Mouse (Mus musculus): ENCODE data around the gene Mms19. TPM values are rescaled to one million over a fixed set of nuclear protein-coding genes. Genes with fewer than 3 reads are reported as not detected.
A peak's percentile ranks its signal among the peaks of the same experiment; 100 is the strongest.

The Mms19 gene
- polyA plus RNA-seq, 1 experiment from 2014 or later, result 41.1 TPM

DNA sequence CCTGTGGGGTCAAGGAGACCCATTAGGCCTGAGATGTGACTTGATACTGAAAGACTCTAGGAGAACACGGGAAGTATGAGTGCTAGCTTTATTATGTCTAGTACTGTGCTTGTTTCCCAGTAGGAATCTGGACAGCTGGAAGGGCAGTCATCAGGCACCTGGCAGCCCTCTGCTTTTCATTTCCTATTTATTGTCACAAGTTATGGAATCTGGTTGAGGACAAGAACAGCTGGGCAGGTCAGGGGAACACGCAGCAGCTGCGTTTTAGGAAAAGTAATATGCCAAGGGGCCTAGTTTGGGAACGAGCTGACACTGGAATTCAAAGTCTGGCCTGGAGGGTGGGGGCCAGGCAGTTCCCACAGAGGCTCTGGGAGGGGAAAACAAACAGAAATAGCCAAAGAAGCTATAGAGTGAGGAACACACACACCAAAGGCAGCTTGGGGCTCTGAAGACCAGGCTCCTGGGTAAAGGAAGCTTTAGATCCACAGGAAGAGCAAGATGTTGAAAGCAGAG, 19.5 kb upstream of the Mms19 start:
- 18% methylated on average over 4 of the region's 4 CpGs for WGBS
- no peak overlapping the region for H3K4me2 ChIP-seq (replicated peaks; ENCODE audit: low read depth, low read length)
- peak overlapping the region; percentile 79 for H3K27ac ChIP-seq (ENCODE audit: low read length)
- no peaks in the 10 kb centered on the region for H3K36me3 ChIP-seq (ENCODE audit: insufficient read depth, low read length)
- H3K27me3 ChIP-seq (ENCODE audit: insufficient read depth, low read length), result no peaks in the 10 kb centered on the region
- no peak overlapping the region for H3K4me3 ChIP-seq (ENCODE audit: low read length)
- no peak overlapping the region for H3K9ac ChIP-seq (replicated peaks; ENCODE audit: low read length)
- H3K9me3 ChIP-seq (ENCODE audit: low read length), result no peaks in the 10 kb centered on the region
- peak; percentile 28; the same call in 1 of the 2 replicates for ATAC-seq (ENCODE audit: low FRiP score, low TSS enrichment)
- H3K4me1 ChIP-seq (ENCODE audit: insufficient read depth, low read length), result peaks cover 55% of the 10 kb centered on the region

DNA sequence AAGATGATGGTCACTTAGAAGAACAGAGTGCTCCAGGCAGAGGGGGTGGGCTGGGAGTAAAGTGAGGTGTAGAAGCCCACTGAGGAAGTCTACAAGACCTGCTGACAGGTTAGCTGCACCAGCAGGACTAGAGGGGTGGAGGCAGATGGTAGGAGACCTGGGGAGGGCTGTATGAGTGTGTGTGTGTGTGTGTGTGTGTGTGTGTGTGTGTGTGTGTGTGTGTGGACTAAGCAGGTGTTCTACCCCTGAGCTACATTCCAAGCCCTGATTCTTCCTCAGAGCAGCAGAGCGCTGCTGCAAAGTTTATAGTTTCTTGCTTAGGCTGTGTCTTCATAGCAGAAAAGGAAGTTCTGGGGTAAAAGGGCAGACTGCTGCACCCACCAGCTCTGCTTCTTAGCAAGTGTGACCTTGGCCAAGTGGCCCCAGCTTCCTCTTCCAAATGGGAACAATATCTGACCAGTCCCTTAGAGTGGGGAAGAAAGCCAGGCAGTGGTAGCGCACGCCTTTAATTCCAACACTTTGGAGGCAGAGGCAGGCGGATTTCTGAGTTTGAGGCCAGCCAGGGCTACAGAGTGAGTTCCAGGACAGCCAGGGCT, 18.8 kb upstream of the Mms19 start:
- peaks cover 55% of the 10 kb centered on the region for H3K4me1 ChIP-seq (ENCODE audit: insufficient read depth, low read length)

DNA sequence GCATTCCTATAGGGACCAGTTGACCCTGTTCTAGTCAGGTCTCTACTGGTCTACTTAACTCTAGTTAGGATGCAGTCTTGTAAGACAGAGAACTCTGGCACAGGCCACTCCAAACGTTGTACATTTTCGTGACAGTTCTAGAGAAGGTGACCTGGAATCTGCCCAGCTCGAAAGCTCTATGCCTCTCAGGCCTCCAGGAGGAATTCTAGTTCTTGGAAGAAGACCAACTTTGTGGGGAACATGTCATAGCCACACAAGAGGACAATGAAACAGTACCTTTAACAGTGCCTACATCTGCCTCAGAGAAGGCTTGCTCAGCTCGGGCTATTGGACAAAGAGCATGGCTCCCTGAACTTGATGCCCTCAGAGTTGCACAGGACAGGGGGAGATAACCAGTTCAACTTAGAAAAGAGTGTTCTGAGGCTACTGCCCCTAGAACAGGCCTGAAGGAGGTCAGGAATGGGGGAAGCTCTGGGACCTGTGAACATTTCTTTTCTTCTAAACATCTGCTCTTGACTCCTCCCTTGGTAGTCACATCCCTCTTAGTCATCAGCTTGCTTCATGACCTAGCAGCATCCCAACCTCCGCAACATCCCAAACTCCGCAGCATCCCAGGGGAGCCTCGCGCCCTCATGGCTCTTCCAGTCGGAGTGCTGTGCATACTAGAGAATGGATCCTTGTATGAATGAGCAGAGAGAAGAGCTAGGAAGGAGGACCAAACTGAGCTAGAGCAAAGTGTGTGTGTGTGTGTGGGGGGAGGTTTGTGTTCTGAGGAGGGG, 18.0 kb upstream of the Mms19 start:
- Histone ChIP-seq H3K9me3 (ENCODE audit: low read length) (no peaks in the 10 kb centered on the region), H3K4me3 (ENCODE audit: low read length) (no peak overlapping the region), H3K36me3 (ENCODE audit: insufficient read depth, low read length) (no peaks in the 10 kb centered on the region), H3K27me3 (ENCODE audit: insufficient read depth, low read length) (no peaks in the 10 kb centered on the region), H3K4me2 (replicated peaks; ENCODE audit: low read depth, low read length) (no peak overlapping the region), H3K9ac (replicated peaks; ENCODE audit: low read length) (peak overlapping the region; percentile 24; the same call in 1 of the 2 replicates), H3K4me1 (ENCODE audit: insufficient read depth, low read length) (peaks cover 60% of the 10 kb centered on the region), H3K27ac (ENCODE audit: low read length) (no peak overlapping the region; the same call in 1 of the 2 replicates)
- WGBS, result 81% methylated on average over 9 of the region's 9 CpGs
- ATAC-seq (ENCODE audit: low FRiP score, low TSS enrichment), result no peak

More for the DNA sequence above, 18.8 kb upstream of the Mms19 start:
- Histone ChIP-seq H3K27me3 (ENCODE audit: insufficient read depth, low read length) (no peaks in the 10 kb centered on the region), H3K4me2 (replicated peaks; ENCODE audit: low read depth, low read length) (no peak overlapping the region), H3K27ac (ENCODE audit: low read length) (peak overlapping the region; percentile 79), H3K9ac (replicated peaks; ENCODE audit: low read length) (no peak overlapping the region), H3K4me3 (ENCODE audit: low read length) (no peak overlapping the region), H3K9me3 (ENCODE audit: low read length) (no peaks in the 10 kb centered on the region), H3K36me3 (ENCODE audit: insufficient read depth, low read length) (no peaks in the 10 kb centered on the region)
- WGBS, result 80% methylated on average over 4 of the region's 4 CpGs
- ATAC-seq (ENCODE audit: low FRiP score, low TSS enrichment), result no peak

DNA sequence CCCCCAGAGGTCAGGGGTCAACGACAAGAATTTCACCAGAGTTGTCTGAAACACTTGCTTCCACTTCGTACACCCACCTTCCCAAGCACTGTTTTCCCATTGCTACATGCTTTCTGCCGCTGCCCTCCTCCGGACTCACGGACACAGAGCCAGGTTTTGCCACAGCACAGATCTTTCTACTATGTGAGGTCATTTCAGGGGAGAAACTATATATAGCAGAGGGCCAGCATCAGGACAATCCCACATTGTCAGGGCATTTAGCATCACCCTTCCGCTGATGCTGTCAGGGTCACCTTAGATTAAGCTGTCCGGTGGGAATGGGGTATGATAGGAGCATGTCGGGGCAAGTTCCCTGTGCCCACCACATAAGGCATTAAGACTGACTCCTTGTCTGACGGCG, 16.1 kb upstream of the Mms19 start:
- Histone ChIP-seq H3K4me3 (ENCODE audit: low read length) (no peak overlapping the region), H3K4me1 (ENCODE audit: insufficient read depth, low read length) (peaks cover 79% of the 10 kb centered on the region), H3K36me3 (ENCODE audit: insufficient read depth, low read length) (no peaks in the 10 kb centered on the region), H3K27ac (ENCODE audit: low read length) (no peak overlapping the region), H3K9ac (replicated peaks; ENCODE audit: low read length) (no peak overlapping the region), H3K9me3 (ENCODE audit: low read length) (no peaks in the 10 kb centered on the region), H3K4me2 (replicated peaks; ENCODE audit: low read depth, low read length) (no peak overlapping the region), H3K27me3 (ENCODE audit: insufficient read depth, low read length) (no peaks in the 10 kb centered on the region)
- 61% methylated on average over 10 of the region's 10 CpGs for WGBS
- ATAC-seq (ENCODE audit: low FRiP score, low TSS enrichment), result no peak

DNA sequence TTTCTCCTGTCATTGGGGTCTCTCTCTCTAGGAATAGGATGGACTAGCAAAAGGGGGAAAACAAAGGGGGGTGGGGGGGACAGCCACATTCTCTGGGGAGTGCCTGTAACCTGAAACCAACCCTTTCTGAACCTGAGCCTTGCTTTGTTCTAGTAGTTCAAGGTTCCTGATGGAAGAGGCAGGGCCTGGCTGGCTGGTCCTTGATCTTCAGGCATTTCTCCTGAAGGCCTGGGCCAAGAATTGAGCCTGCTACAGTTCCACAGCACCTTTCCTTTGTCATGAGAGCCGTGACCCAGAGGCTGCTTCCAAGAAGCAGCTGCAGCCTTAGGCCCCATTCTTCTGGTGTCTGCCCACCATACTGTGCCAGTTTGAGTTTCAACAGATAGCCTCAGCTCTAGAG, 14.5 kb upstream of the Mms19 start:
- Histone ChIP-seq H3K9me3 (ENCODE audit: low read length) (no peaks in the 10 kb centered on the region), H3K27ac (ENCODE audit: low read length) (peak overlapping the region; percentile 83), H3K4me2 (replicated peaks; ENCODE audit: low read depth, low read length) (no peak overlapping the region), H3K4me3 (ENCODE audit: low read length) (no peak overlapping the region), H3K27me3 (ENCODE audit: insufficient read depth, low read length) (no peaks in the 10 kb centered on the region), H3K36me3 (ENCODE audit: insufficient read depth, low read length) (no peaks in the 10 kb centered on the region), H3K4me1 (ENCODE audit: insufficient read depth, low read length) (peaks cover 83% of the 10 kb centered on the region), H3K9ac (replicated peaks; ENCODE audit: low read length) (no peak overlapping the region)
- ATAC-seq (ENCODE audit: low FRiP score, low TSS enrichment), result no peak
- 25% methylated on average over 1 of the region's 1 CpGs for WGBS

DNA sequence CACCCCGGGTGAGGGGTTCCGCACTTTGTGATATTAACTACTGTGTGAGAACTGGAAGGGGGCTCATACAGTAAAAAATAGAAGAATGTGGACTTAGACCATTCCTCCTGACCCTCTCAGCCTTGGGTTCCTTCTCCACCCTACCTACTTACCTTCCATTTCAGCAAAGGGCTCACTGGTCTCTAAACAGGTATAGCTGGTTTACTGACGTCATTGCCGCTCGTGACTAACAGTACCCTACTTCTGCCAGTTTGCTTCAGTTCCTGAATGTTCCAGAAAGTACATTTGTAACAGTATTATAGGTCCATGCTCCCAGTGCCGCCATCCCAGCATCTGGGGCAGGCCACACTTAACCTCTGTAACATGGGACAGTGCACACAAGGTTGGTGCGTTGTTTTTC, 13.1 kb upstream of the Mms19 start:
- H3K9ac ChIP-seq (replicated peaks; ENCODE audit: low read length), result no peak overlapping the region
- ATAC-seq (ENCODE audit: low FRiP score, low TSS enrichment), result no peak
- peak overlapping the region; percentile 64 for H3K27ac ChIP-seq (ENCODE audit: low read length)
- H3K4me2 ChIP-seq (replicated peaks; ENCODE audit: low read depth, low read length), result no peak overlapping the region
- H3K36me3 ChIP-seq (ENCODE audit: insufficient read depth, low read length), result no peaks in the 10 kb centered on the region
- 77% methylated on average over 7 of the region's 7 CpGs for WGBS
- peaks cover 79% of the 10 kb centered on the region for H3K4me1 ChIP-seq (ENCODE audit: insufficient read depth, low read length)
- H3K27me3 ChIP-seq (ENCODE audit: insufficient read depth, low read length), result no peaks in the 10 kb centered on the region
- H3K4me3 ChIP-seq (ENCODE audit: low read length), result no peak overlapping the region
- no peaks in the 10 kb centered on the region for H3K9me3 ChIP-seq (ENCODE audit: low read length)

DNA sequence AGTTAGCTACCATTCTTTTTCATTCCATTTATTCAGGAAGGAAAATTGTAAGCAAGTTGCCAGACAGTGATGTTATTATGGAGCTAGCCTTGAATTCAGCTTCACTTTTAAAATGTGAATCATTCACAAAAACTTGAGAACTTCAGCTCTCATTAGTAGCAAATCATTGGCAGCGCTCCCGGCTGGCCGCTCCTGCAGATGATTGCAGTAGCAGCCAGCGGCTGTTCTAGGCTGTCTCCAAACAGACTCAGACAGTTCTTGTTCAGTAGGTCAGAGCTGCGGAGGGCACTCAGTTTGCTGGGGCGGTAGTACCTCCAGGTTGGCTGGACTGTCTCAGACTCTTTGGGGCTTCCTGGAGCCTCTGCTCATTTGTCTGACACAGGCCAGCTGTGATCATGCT, 12.5 kb upstream of the Mms19 start:
- Histone ChIP-seq H3K9ac (replicated peaks; ENCODE audit: low read length) (no peak overlapping the region), H3K9me3 (ENCODE audit: low read length) (no peaks in the 10 kb centered on the region), H3K4me3 (ENCODE audit: low read length) (no peak overlapping the region), H3K4me1 (ENCODE audit: insufficient read depth, low read length) (peaks cover 75% of the 10 kb centered on the region), H3K36me3 (ENCODE audit: insufficient read depth, low read length) (no peaks in the 10 kb centered on the region), H3K27ac (ENCODE audit: low read length) (peak overlapping the region; percentile 64), H3K4me2 (replicated peaks; ENCODE audit: low read depth, low read length) (no peak overlapping the region), H3K27me3 (ENCODE audit: insufficient read depth, low read length) (no peaks in the 10 kb centered on the region)
- WGBS, result 22% methylated on average over 6 of the region's 6 CpGs
- ATAC-seq (ENCODE audit: low FRiP score, low TSS enrichment), result peak; percentile 65

DNA sequence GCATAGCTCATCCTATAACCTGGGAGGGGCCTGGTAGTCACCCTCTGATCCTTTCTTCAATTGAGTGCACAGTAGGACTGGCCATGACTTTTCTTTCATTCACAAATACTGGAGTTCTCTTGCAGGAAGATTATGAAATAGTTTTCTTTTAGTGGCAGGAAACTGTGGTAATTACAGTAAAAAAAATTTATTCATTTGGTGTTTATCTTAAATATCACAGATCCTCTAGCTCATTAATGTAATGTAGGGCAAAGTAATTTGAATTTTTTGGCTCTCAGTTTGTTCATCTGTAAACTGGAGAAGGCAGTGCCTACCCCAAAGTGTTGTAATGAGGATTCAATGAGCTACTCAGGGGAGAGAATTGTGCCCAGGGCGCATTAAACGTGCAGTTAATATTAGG, 12.0 kb upstream of the Mms19 start:
- H3K9ac ChIP-seq (replicated peaks; ENCODE audit: low read length), result no peak overlapping the region
- peaks cover 78% of the 10 kb centered on the region for H3K4me1 ChIP-seq (ENCODE audit: insufficient read depth, low read length)
- H3K4me3 ChIP-seq (ENCODE audit: low read length), result no peak overlapping the region
- H3K36me3 ChIP-seq (ENCODE audit: insufficient read depth, low read length), result no peaks in the 10 kb centered on the region
- H3K9me3 ChIP-seq (ENCODE audit: low read length), result no peaks in the 10 kb centered on the region
- 78% methylated on average over 2 of the region's 2 CpGs for WGBS
- ATAC-seq (ENCODE audit: low FRiP score, low TSS enrichment), result no peak
- peak overlapping the region; percentile 94; the same call in 1 of the 2 replicates for H3K27ac ChIP-seq (ENCODE audit: low read length)
- no peaks in the 10 kb centered on the region for H3K27me3 ChIP-seq (ENCODE audit: insufficient read depth, low read length)
- H3K4me2 ChIP-seq (replicated peaks; ENCODE audit: low read depth, low read length), result no peak overlapping the region

DNA sequence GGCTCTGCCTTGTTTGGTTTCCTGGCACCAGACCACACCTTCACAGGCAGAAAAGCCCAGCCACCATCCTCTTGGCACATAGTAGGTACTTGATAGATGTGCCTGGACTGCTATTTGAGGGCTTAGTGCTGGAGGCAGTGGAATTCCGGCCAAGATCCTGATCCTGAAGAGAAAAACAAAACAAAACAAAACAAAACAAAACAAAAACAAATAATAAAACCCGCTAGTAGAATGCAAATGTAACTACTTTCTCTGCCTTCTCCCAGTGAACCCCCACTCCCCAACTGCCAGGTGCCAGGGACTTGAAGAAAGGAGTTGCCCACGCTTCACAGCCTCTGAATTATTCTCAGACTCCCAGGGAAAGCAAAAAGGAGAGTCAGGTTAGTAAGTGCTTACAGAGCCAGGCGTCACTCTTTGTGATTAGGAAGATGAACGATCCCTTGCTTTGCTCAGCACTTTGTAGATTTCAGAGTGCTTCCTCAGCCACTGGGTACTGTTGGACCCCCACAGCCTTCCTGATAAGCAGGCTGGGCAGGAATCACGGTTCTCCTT, 11.0 kb upstream of the Mms19 start:
- Histone ChIP-seq H3K27me3 (ENCODE audit: insufficient read depth, low read length) (no peaks in the 10 kb centered on the region), H3K9me3 (ENCODE audit: low read length) (no peaks in the 10 kb centered on the region), H3K4me2 (replicated peaks; ENCODE audit: low read depth, low read length) (peak overlapping the region; percentile 24; the same call in 1 of the 2 replicates), H3K4me1 (ENCODE audit: insufficient read depth, low read length) (peaks cover 77% of the 10 kb centered on the region), H3K9ac (replicated peaks; ENCODE audit: low read length) (peak overlapping the region; percentile 28), H3K36me3 (ENCODE audit: insufficient read depth, low read length) (no peaks in the 10 kb centered on the region), H3K27ac (ENCODE audit: low read length) (peak overlapping the region; percentile 94), H3K4me3 (ENCODE audit: low read length) (no peak overlapping the region)
- ATAC-seq (ENCODE audit: low FRiP score, low TSS enrichment), result peak; percentile 20; the same call in 1 of the 2 replicates
- 21% methylated on average over 6 of the region's 6 CpGs for WGBS

DNA sequence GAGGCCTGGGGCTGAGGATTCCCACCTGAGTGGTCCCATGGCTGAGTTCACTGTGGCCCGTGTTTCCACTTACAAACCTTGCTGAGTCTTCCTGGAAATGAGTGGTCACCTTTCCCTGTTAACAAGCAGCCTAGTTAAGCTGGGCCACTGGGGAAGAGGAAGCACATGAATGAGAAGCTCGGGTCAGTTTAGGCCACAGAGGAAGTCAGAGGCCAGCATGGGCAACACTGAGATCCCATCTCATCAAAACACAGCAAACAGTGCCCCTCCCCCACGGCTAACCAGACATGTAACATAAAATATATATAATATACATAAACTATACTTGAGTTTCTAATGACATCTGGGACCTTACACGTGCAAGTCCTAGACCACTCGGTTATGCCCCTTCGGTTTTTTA, 8.9 kb upstream of the Mms19 start:
- no peak overlapping the region for H3K4me3 ChIP-seq (ENCODE audit: low read length)
- H3K27me3 ChIP-seq (ENCODE audit: insufficient read depth, low read length), result no peaks in the 10 kb centered on the region
- H3K4me1 ChIP-seq (ENCODE audit: insufficient read depth, low read length), result peaks cover 55% of the 10 kb centered on the region
- no peak overlapping the region for H3K27ac ChIP-seq (ENCODE audit: low read length)
- 72% methylated on average over 6 of the region's 6 CpGs for WGBS
- H3K4me2 ChIP-seq (replicated peaks; ENCODE audit: low read depth, low read length), result no peak overlapping the region
- H3K9me3 ChIP-seq (ENCODE audit: low read length), result no peaks in the 10 kb centered on the region
- no peak overlapping the region for H3K9ac ChIP-seq (replicated peaks; ENCODE audit: low read length)
- no peak for ATAC-seq (ENCODE audit: low FRiP score, low TSS enrichment)
- H3K36me3 ChIP-seq (ENCODE audit: insufficient read depth, low read length), result no peaks in the 10 kb centered on the region

All from kidney, embryonic 16.5 days (tissue).